Mouse (Mus musculus): ENCODE measurements around the gene Cyp27a1.

- TF ChIP-seq ZC3H11A (IDR thresholded peaks at IDR 0.05; ENCODE audit: borderline replicate concordance, low read depth, low read length) (no peak), MAFK (IDR thresholded peaks at IDR 0.05; ENCODE audit: insufficient read depth, low read depth, low read length) (no peak)
These were observed 34.0 kb downstream of the Cyp27a1 start for GRCm38 (mm10) chr1:74747335-74747734.

Measured in ES-E14 (cell line).